Comparison of ENCODE assay signal across 9 mouse cellular contexts in the genomic region with DNA sequence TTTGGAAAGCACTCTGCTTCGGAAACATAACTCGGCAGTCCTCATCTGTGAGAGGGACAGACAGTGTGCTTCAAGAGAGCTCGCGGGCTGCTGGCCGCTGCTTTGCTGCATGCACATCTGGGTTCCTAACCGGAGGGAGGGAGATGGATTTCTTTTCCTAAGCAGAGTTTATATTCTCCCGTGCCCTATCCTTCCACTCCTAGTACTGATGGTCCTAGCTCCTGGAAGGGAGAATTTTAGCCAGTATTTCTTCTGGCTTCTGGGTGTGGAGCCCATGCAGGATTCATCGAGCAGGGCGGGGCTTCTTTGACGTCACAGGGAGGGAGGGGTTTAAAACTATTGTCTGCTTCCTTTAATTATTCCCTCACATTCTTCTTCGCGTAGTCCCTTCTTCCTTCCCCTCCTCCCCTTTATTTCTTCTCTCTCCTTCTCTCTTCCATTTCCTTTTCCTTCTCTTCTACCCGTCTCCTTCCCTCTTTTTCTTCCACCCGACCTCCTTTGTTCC.
DNase-seq lines count a peak whose midpoint lies in the region; ATAC-seq lines count a peak whose summit lies in the region.
"Had no signal": no experiment of that assay in that cellular context is flagged by ENCODE, and none has a peak within 500 bp of the region (broad histone marks: within the 10 kb centered on the region; RNA-seq: fewer than 3 reads in every experiment).

No protein-coding gene starts in this region.

- 0 out of 2 replicates have a peak, but pooled peaks cover 12% of the 10 kb centered on the region for H3K4me1 ChIP-seq in liver, embryonic 12.5 days
- H3K4me1 ChIP-seq in liver, embryonic 11.5 days (replicated peaks; ENCODE audit: control insufficient read depth, insufficient read depth, low read length), result no peaks in the 10 kb centered on the region
- 0 out of 2 replicates have a peak, but pooled peaks cover 4% of the 10 kb centered on the region for H3K4me1 ChIP-seq in forebrain, embryonic 12.5 days
- peaks cover 8% of the 10 kb centered on the region; the same call in 1 of the 2 replicates for H3K4me1 ChIP-seq in limb, embryonic 13.5 days
- H3K4me1 ChIP-seq in stomach, embryonic 15.5 days, result no peaks in the 10 kb centered on the region

- no peaks in the 10 kb centered on the region for H3K36me3 ChIP-seq in liver, embryonic 12.5 days
- H3K36me3 ChIP-seq in liver, embryonic 11.5 days (ENCODE audit: control insufficient read depth, insufficient read depth, low read length), result no peaks in the 10 kb centered on the region
- H3K36me3 ChIP-seq in forebrain, embryonic 12.5 days (replicated peaks), result no peaks in the 10 kb centered on the region
- H3K36me3 ChIP-seq in limb, embryonic 13.5 days, result no peaks in the 10 kb centered on the region
- H3K36me3 ChIP-seq in stomach, embryonic 15.5 days, result no peaks in the 10 kb centered on the region

- no peak overlapping the region for H3K9ac ChIP-seq in liver, embryonic 12.5 days
- H3K9ac ChIP-seq in liver, embryonic 11.5 days (ENCODE audit: low read depth, low read length), result no peak overlapping the region
- no peak overlapping the region for H3K9ac ChIP-seq in forebrain, embryonic 12.5 days
- 0 out of 2 replicates have a peak overlapping the region, but pooled peaks have one; percentile 35 for H3K9ac ChIP-seq in limb, embryonic 13.5 days
- no peak overlapping the region for H3K9ac ChIP-seq in stomach, embryonic 15.5 days

- no peak for ATAC-seq in liver, embryonic 12.5 days
- ATAC-seq in liver, embryonic 11.5 days (replicated peaks; ENCODE audit: low FRiP score), result no peak
- no peak for ATAC-seq in forebrain, embryonic 12.5 days (ENCODE audit: low FRiP score)
- no peak for ATAC-seq in limb, embryonic 13.5 days (ENCODE audit: low FRiP score, low read depth)
- ATAC-seq in stomach, embryonic 15.5 days (ENCODE audit: insufficient read depth, low FRiP score, low read depth), result no peak

- no peak overlapping the region for H3K27ac ChIP-seq in liver, embryonic 12.5 days
- H3K27ac ChIP-seq in liver, embryonic 11.5 days (ENCODE audit: low read depth, low read length), result no peak overlapping the region
- H3K27ac ChIP-seq in forebrain, embryonic 12.5 days, result no peak overlapping the region
- H3K27ac ChIP-seq in limb, embryonic 13.5 days, result no peak overlapping the region
- H3K27ac ChIP-seq in stomach, embryonic 15.5 days, result no peak overlapping the region
- H3K27ac ChIP-seq: layer of hippocampus, adult 2 months had no signal

- H3K4me3 ChIP-seq in liver, embryonic 12.5 days, result no peak overlapping the region
- H3K4me3 ChIP-seq in liver, embryonic 11.5 days (ENCODE audit: low read depth, low read length), result no peak overlapping the region
- peak overlapping the region; percentile 8; the same call in 1 of the 2 replicates for H3K4me3 ChIP-seq in forebrain, embryonic 12.5 days (replicated peaks)
- peak overlapping the region; percentile 8; the same call in 1 of the 2 replicates for H3K4me3 ChIP-seq in limb, embryonic 13.5 days
- no peak overlapping the region; the same call in 1 of the 2 replicates for H3K4me3 ChIP-seq in stomach, embryonic 15.5 days (replicated peaks)
- H3K4me3 ChIP-seq: layer of hippocampus, adult 2 months had no signal

- H3K27me3 ChIP-seq in liver, embryonic 12.5 days (replicated peaks), result no peaks in the 10 kb centered on the region
- H3K27me3 ChIP-seq in liver, embryonic 11.5 days (replicated peaks; ENCODE audit: control insufficient read depth, insufficient read depth, low read length), result no peaks in the 10 kb centered on the region
- peaks cover 5% of the 10 kb centered on the region; the same call in 1 of the 2 replicates for H3K27me3 ChIP-seq in forebrain, embryonic 12.5 days
- H3K27me3 ChIP-seq in limb, embryonic 13.5 days, result no peaks in the 10 kb centered on the region
- H3K27me3 ChIP-seq in stomach, embryonic 15.5 days (replicated peaks), result no peaks in the 10 kb centered on the region

- peak overlapping the region; percentile 21; the same call in 1 of the 2 replicates for H3K4me2 ChIP-seq in liver, embryonic 12.5 days
- H3K4me2 ChIP-seq in liver, embryonic 11.5 days, result no peak overlapping the region; the same call in 1 of the 2 replicates
- peak overlapping the region; percentile 37 for H3K4me2 ChIP-seq in forebrain, embryonic 12.5 days
- H3K4me2 ChIP-seq in limb, embryonic 13.5 days (replicated peaks), result peak overlapping the region; percentile 41
- H3K4me2 ChIP-seq in stomach, embryonic 15.5 days, result peak overlapping the region; percentile 43

- H3K9me3 ChIP-seq in liver, embryonic 12.5 days (replicated peaks), result 0 out of 2 replicates have a peak, but pooled peaks cover 6% of the 10 kb centered on the region
- 0 out of 2 replicates have a peak, but pooled peaks cover 3% of the 10 kb centered on the region for H3K9me3 ChIP-seq in liver, embryonic 11.5 days (ENCODE audit: control insufficient read depth, low read length)
- H3K9me3 ChIP-seq in forebrain, embryonic 12.5 days, result 0 out of 2 replicates have a peak, but pooled peaks cover 4% of the 10 kb centered on the region
- no peaks in the 10 kb centered on the region for H3K9me3 ChIP-seq in limb, embryonic 13.5 days
- no peaks in the 10 kb centered on the region for H3K9me3 ChIP-seq in stomach, embryonic 15.5 days

- 44% methylated on average over 14 of the region's 14 CpGs for WGBS in liver, embryonic 12.5 days (ENCODE audit: insufficient replicate concordance)
- 55% methylated on average over 14 of the region's 14 CpGs for WGBS in liver, embryonic 11.5 days
- WGBS in forebrain, embryonic 12.5 days, result 48% methylated on average over 14 of the region's 14 CpGs
- 48% methylated on average over 14 of the region's 14 CpGs for WGBS in limb, embryonic 13.5 days
- 40% methylated on average over 14 of the region's 14 CpGs for WGBS in stomach, embryonic 15.5 days

- no peak for DNase-seq in liver, embryonic 11.5 days (ENCODE audit: low spot score)
- no peak for DNase-seq in cerebellum, postnatal 25 days
- no peak for DNase-seq in cerebellum, adult 18-20 months
- DNase-seq: adrenal gland, postnatal 25 days had no signal

Comparison
In these comparisons a context has a peak if more than half of its experiments do, and no peak if none do; other contexts are left out.
1. H3K4me3 ChIP-seq: peak in forebrain, embryonic 12.5 days (single experiment) and limb, embryonic 13.5 days (single experiment); none in liver, embryonic 12.5 days (single experiment), liver, embryonic 11.5 days (single experiment) and stomach, embryonic 15.5 days (single experiment).